Mouse (Mus musculus) neural tube, embryonic 14.5 days (tissue): Measurements from ENCODE around the gene Cenpm. TPM values are rescaled to one million over a fixed set of nuclear protein-coding genes. Genes with fewer than 3 reads are reported as not detected.

Experiments
- ATAC-seq: fragments of 200-750 bp; cut with Nextera tagmentation; 2 replicates; pipeline ENCODE4 v1.8.0; 2017; ENCODE audit warnings: low read depth, mild to moderate bottlenecking, moderate TSS enrichment, moderate library complexity
- H3K27ac ChIP-seq: fragments of 300-500 bp; sonication (generic); 2 replicates; pipeline ENCODE4 v1.5.1; 2014; ENCODE audit warnings: low read depth, mild to moderate bottlenecking, control low read depth, low read length, moderate library complexity, mixed read lengths
- H3K27me3 ChIP-seq: fragments of 300-500 bp; sonication (generic); 2 replicates; pipeline ENCODE4 v1.6.1; 2014; ENCODE audit warnings: low read length; ENCODE audit not compliant: control insufficient read depth, insufficient read depth
- H3K36me3 ChIP-seq: fragments of 300-500 bp; sonication (generic); 2 replicates; pipeline ENCODE4 v1.6.1; 2014; ENCODE audit warnings: low read length, mixed read lengths; ENCODE audit not compliant: control insufficient read depth, insufficient read depth
- H3K4me1 ChIP-seq: fragments of 300-500 bp; sonication (generic); 2 replicates; pipeline ENCODE4 v1.6.1; 2014; ENCODE audit warnings: low read length; ENCODE audit not compliant: control insufficient read depth, insufficient read depth
- H3K4me2 ChIP-seq: fragments of 300-500 bp; sonication (generic); 2 replicates; pipeline ENCODE4 v1.6.1; 2014; ENCODE audit warnings: mild to moderate bottlenecking, low read depth, low read length, control low read depth
- H3K4me3 ChIP-seq: fragments of 300-500 bp; sonication (generic); 2 replicates; pipeline ENCODE4 v1.5.1; 2014; ENCODE audit warnings: low read depth, low read length, control low read depth, mixed read lengths
- H3K9ac ChIP-seq: fragments of 300-500 bp; sonication (generic); replicated peaks from 2 replicates; pipeline ENCODE4 v1.6.1; 2014; ENCODE audit warnings: low read depth, mild to moderate bottlenecking, control low read depth, low read length, mixed read lengths
- H3K9me3 ChIP-seq: fragments of 300-500 bp; sonication (generic); 2 replicates; pipeline ENCODE4 v1.6.1; 2016; ENCODE audit warnings: low read length; ENCODE audit not compliant: control insufficient read depth
- WGBS: fragments of 180-500 bp; shearing (Covaris S2); extraction: QIAGEN DNeasy Blood & Tissue Kit; methylation state at CpG from one replicate; pipeline ENCODE4 v1.1.7; 2014; 5-methylcytosine and 5-hydroxymethylcytosine counted together
- polyA plus RNA-seq: library from polyadenylated mRNA; unstranded; fragments of >200 nt; fragmentation: Nextera tagmentation; extraction: Ambion mirVana; gene quantifications from 2 replicates; pipeline ENCODE4 v1.2.1, GENCODE M21; 2014

Cenpm gene
- polyA plus RNA-seq, 1 experiment from 2014 or later = 12.0 TPM

- H3K9ac ChIP-seq = no peak overlapping the region
- H3K27ac ChIP-seq = no peak overlapping the region
- H3K9me3 ChIP-seq = no peaks in the 10 kb centered on the region
- no peak overlapping the region for H3K4me3 ChIP-seq
- H3K27me3 ChIP-seq = 0 out of 2 replicates have a peak, but pooled peaks cover 3% of the 10 kb centered on the region
- peaks cover 5% of the 10 kb centered on the region; the same call in 1 of the 2 replicates for H3K4me1 ChIP-seq
- no peak for ATAC-seq
- 58% methylated on average over 7 of the region's 7 CpGs for WGBS
- no peaks in the 10 kb centered on the region for H3K36me3 ChIP-seq
- H3K4me2 ChIP-seq = no peak overlapping the region
Observed at GRCm38 (mm10) chr15:82223251-82223650, 21.3 kb downstream of the Cenpm start.

DNA sequence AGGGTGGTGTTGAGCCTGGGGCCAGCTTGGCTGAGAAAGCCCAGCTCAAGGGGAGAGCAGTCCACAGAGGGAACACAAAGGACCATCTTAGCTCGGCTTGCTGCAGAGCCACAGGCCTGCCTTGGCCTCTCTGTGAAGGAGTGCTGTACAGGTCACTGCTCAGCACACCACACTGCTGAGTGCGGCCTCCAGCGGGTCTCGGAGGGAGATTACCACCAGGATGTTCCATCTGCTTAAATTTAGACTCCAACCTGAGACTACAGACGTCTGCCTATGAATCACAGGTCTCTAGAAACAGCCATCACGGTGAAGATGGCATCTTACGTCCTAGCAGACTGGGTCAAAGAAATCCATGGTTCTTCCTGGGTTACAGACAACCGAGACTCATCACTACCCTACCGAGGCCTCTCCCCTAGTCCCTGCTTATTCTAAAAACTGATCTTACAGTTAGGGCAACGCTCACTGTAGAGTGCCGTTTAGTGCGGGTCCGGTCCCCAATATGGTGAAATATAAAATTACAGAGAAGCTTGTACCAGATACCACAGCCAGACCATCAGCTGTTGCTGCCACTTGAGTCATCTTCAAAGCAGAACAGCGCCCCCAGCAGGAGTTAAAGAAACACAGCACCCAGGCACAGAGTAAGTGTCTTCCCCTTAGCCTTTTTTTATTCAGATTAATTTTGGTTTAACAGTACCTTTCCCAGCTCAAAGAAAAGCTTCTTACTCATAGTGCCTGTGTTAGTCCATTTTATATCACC is 23.3 kb downstream of the Cenpm start:
- 0 out of 2 replicates have a peak, but pooled peaks cover 3% of the 10 kb centered on the region for H3K27me3 ChIP-seq
- H3K27ac ChIP-seq = no peak overlapping the region
- 74% methylated on average over 14 of the region's 14 CpGs for WGBS
- H3K36me3 ChIP-seq = no peaks in the 10 kb centered on the region
- H3K9me3 ChIP-seq = no peaks in the 10 kb centered on the region
- peaks cover 9% of the 10 kb centered on the region; the same call in 1 of the 2 replicates for H3K4me1 ChIP-seq
- no peak for ATAC-seq
- no peak overlapping the region for H3K9ac ChIP-seq
- no peak overlapping the region for H3K4me3 ChIP-seq
- H3K4me2 ChIP-seq = no peak overlapping the region

GRCm38 (mm10) chr15:82220003-82220675 is 24.4 kb downstream of the Cenpm start:
- 0 out of 2 replicates have a peak, but pooled peaks cover 7% of the 10 kb centered on the region for H3K27me3 ChIP-seq
- no peak overlapping the region for H3K4me2 ChIP-seq
- peaks cover 9% of the 10 kb centered on the region; the same call in 1 of the 2 replicates for H3K4me1 ChIP-seq
- WGBS = 73% methylated on average over 11 of the region's 12 CpGs
- no peak for ATAC-seq
- H3K27ac ChIP-seq = no peak overlapping the region
- H3K36me3 ChIP-seq = no peaks in the 10 kb centered on the region
- H3K9me3 ChIP-seq = no peaks in the 10 kb centered on the region
- H3K9ac ChIP-seq = no peak overlapping the region
- H3K4me3 ChIP-seq = no peak overlapping the region

DNA sequence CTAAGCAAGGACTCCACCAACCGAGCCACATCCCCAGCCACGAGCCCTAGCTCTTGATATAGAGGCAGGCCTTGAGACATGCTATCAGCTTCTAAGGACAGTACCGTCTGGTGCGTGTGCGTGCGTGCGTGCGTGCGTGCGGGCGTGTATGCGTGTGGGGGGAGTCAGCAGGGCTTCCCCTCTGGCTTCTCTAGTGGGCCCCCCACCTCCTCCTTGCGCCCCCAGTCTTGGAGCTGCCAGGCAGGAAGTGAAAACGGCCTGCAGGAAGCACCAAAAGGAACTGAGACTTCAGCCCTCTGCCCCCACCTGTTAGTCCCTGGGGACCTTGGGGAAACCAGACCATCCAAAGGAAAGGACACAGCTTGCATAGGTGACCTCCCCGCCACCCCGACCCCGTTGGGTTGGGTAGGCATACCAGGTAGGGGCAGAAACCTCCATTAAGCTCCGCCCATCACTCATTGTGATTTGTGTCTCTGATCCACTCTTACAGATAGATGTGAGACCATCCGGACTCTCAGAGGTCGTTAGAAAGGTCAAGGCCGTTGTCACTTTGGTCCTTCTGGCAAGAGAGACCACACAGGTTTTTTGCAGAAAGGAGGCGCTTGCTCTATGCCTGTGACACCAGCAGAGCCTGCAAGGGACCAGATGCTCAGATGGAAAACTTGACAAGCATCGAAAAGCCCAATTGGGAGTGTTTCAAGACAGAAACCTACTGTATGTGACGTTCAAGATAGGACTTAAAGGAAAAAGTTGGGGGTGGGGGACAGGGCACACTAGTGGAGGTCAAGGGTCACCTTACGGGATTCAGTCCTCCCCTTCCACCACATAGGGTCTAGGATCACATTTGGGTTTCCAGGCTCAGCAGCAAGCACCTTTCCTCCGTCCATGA is 25.5 kb downstream of the Cenpm start:
- Histone ChIP-seq H3K9me3 (no peaks in the 10 kb centered on the region), H3K27ac (no peak overlapping the region), H3K4me2 (no peak overlapping the region), H3K9ac (no peak overlapping the region), H3K4me1 (peaks cover 6% of the 10 kb centered on the region; the same call in 1 of the 2 replicates), H3K36me3 (no peaks in the 10 kb centered on the region), H3K4me3 (no peak overlapping the region), H3K27me3 (peaks cover 7% of the 10 kb centered on the region)
- 77% methylated on average over 26 of the region's 26 CpGs for WGBS
- no peak for ATAC-seq

DNA sequence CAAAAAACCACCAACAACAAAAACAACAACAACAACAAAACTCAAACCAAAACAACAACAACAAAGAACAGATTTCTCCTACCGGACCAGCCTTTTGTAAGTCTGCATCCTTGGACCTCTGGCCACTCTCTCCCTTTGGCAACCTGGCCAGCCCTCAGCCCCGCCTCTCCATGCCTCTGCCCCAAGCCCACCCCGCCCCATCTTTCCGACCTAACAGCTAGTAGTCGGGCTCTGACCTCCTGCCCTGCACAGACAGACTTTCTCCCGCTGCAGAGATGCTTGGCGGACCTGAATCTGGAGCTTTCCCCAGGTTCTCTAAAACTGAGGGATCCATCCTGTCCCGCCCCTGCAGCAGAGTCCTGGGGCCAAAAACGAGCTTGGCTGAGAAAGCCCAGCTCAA is 26.6 kb downstream of the Cenpm start:
- ATAC-seq = no peak
- 29% methylated on average over 9 of the region's 9 CpGs for WGBS
- Histone ChIP-seq H3K9ac (no peak overlapping the region), H3K4me1 (peaks cover 4% of the 10 kb centered on the region; the same call in 1 of the 2 replicates), H3K27me3 (peaks cover 16% of the 10 kb centered on the region), H3K4me2 (no peak overlapping the region), H3K27ac (no peak overlapping the region), H3K4me3 (no peak overlapping the region), H3K36me3 (no peaks in the 10 kb centered on the region), H3K9me3 (no peaks in the 10 kb centered on the region)

DNA sequence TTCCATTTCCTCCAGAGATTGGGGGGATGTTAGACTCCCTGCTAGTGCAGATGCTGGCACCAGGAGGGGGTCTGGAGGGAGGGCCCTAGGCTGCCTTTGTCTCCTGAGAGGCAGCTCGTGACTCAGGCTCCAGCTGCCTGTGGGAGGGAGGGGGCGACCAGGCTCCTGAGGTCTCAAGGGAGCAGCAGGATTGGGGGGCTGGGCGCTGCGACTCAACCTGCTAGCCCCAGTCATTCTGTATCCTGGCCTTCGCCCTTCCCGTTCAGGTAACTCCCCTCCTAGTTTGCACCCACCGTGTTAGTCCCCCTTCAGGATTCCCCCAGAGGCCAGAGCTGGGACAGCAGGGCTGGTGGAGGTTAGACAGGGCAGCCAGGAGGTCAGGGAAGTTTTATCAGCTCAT is 27.5 kb downstream of the Cenpm start:
- Histone ChIP-seq H3K4me2 (no peak overlapping the region), H3K27ac (no peak overlapping the region), H3K36me3 (no peaks in the 10 kb centered on the region), H3K4me1 (peaks cover 11% of the 10 kb centered on the region), H3K27me3 (peaks cover 26% of the 10 kb centered on the region), H3K4me3 (no peak overlapping the region), H3K9ac (no peak overlapping the region), H3K9me3 (no peaks in the 10 kb centered on the region)
- 18% methylated on average over 7 of the region's 7 CpGs for WGBS
- ATAC-seq = no peak

- ATAC-seq = no peak
- H3K27me3 ChIP-seq = peaks cover 33% of the 10 kb centered on the region
- no peak overlapping the region for H3K4me2 ChIP-seq
- no peak overlapping the region for H3K9ac ChIP-seq
- H3K9me3 ChIP-seq = no peaks in the 10 kb centered on the region
- no peaks in the 10 kb centered on the region for H3K36me3 ChIP-seq
- WGBS = 45% methylated on average over 20 of the region's 20 CpGs
- H3K27ac ChIP-seq = no peak overlapping the region
- H3K4me1 ChIP-seq = peaks cover 17% of the 10 kb centered on the region
- no peak overlapping the region for H3K4me3 ChIP-seq
Observed at GRCm38 (mm10) chr15:82216142-82216827, 28.3 kb downstream of the Cenpm start.

- Histone ChIP-seq H3K27me3 (peaks cover 39% of the 10 kb centered on the region), H3K4me2 (no peak overlapping the region), H3K4me3 (no peak overlapping the region), H3K9ac (no peak overlapping the region), H3K4me1 (peaks cover 17% of the 10 kb centered on the region), H3K9me3 (no peaks in the 10 kb centered on the region), H3K36me3 (no peaks in the 10 kb centered on the region), H3K27ac (no peak overlapping the region)
- ATAC-seq = no peak
- WGBS = 42% methylated on average over 11 of the region's 11 CpGs
Observed at GRCm38 (mm10) chr15:82215332-82216046, 29.1 kb downstream of the Cenpm start.
